8 mouse cellular contexts compared by ENCODE assay signal in the genomic region with DNA sequence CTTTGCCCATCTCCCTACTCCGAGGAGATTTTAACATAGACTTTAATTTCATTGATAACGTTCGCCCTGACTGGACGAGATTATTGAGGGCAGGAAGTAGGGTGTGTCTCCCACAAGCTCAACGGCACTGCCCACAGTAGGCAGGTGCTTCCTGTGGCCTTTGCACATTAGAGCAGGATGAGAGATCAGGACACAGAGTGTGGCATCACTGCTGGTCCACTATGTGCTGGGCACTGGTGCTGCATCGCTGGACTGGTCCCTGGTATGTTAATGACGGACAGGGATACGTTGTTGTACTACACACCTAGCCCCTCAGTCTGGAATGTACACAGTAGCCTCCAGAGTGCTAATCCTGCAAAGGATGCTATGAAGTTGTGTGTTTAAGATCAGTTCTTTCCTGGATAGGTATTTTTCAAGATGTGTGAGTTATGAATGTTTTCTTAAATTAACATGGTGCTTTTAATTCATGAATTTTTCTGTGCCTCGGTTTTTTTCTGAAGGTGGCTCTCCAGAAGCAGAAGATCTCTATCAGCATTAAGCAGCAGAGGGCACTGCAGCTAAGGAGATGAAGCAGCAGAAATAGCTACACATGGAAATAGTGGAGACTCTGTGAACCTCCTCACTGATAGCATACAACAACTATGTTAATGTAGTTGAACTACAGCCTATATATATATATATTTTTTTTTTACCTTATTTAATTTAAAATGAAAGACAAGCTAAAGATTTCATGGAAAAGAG.
DNase-seq lines count a peak whose midpoint lies in the region; ATAC-seq lines count a peak whose summit lies in the region.

No protein-coding gene starts in this region.

- no peak for ATAC-seq in embryonic facial prominence, embryonic 14.5 days (ENCODE audit: low read depth)
- peak; percentile 81 for ATAC-seq in megakaryocyte, adult 5-6 weeks (ENCODE audit: poor library complexity, severe bottlenecking)

- 65% methylated on average over 9 of the region's 9 CpGs for WGBS in embryonic facial prominence, embryonic 14.5 days

- H3K27me3 ChIP-seq in embryonic facial prominence, embryonic 14.5 days (replicated peaks; ENCODE audit: control insufficient read depth, insufficient read depth, low read length) = no peaks in the 10 kb centered on the region

- DNase-seq in adrenal gland, adult 18-20 months (ENCODE audit: low spot score in 2 of 2) = peak; percentile 33 to 53
- no peak for DNase-seq in adrenal gland, adult 8-10 months
- DNase-seq in brain, adult 2 months (ENCODE audit: low read depth, low spot score) = peak; percentile 90
- peak; percentile 77 for DNase-seq in embryonic facial prominence, embryonic 14.5 days (ENCODE audit: low spot score)
- DNase-seq in heart, postnatal 14 days = peak; percentile 61 to 74
- DNase-seq in layer of hippocampus, postnatal 10 days (ENCODE audit: low spot score in 2 of 2) = peak; percentile 71 to 75
- peak; percentile 74 to 82 for DNase-seq in right cerebral cortex, postnatal 10 days (ENCODE audit: low spot score in 2 of 2)

- H3K9ac ChIP-seq in embryonic facial prominence, embryonic 14.5 days (ENCODE audit: low read depth, low read length) = no peak overlapping the region

- no peaks in the 10 kb centered on the region for H3K36me3 ChIP-seq in embryonic facial prominence, embryonic 14.5 days (ENCODE audit: control insufficient read depth, insufficient read depth, low read length)

- H3K4me2 ChIP-seq in embryonic facial prominence, embryonic 14.5 days (ENCODE audit: low read depth, low read length) = no peak overlapping the region

- peaks cover 8% of the 10 kb centered on the region; the same call in 1 of the 2 replicates for H3K9me3 ChIP-seq in embryonic facial prominence, embryonic 14.5 days (ENCODE audit: control insufficient read depth, low read length)

- no peak overlapping the region for H3K27ac ChIP-seq in embryonic facial prominence, embryonic 14.5 days (replicated peaks; ENCODE audit: low read depth, low read length)

- no peak overlapping the region for H3K4me3 ChIP-seq in embryonic facial prominence, embryonic 14.5 days (ENCODE audit: low read depth, low read length)

- no peaks in the 10 kb centered on the region for H3K4me1 ChIP-seq in embryonic facial prominence, embryonic 14.5 days (ENCODE audit: control insufficient read depth, insufficient read depth, low read length)

- intact Hi-C loops in heart, postnatal 14 days (cut with DNase I) = loop anchor here (1.0 to 2.0 kb wide), 2 partner anchors 222 to 269 kb away; a partner anchor contains a TSS
